Mouse (Mus musculus): Measurements from ENCODE around the gene Mum1l1.

GRCm38 (mm10) chrX:139219017-139219416 lies 9.2 kb downstream of the Mum1l1 start:
- peak; percentile 49; the same call in 1 of the 2 replicates for TF ChIP-seq CTCF (IDR thresholded peaks at IDR 0.05; ENCODE audit: extremely low read depth, insufficient read depth, low read length)
- no peak for TF ChIP-seq POLR2A (IDR thresholded peaks at IDR 0.05; ENCODE audit: extremely low read depth, insufficient read depth, low read length)
